Mouse (Mus musculus) E14TG2a.4 (cell line): ENCODE measurements around the gene Rtkn2.

Experiments used
- H3K27me3 ChIP-seq: 2 replicates; pipeline ENCODE4 v1.6.1; 2014; ENCODE audit warnings: low read length, control low read depth; ENCODE audit not compliant: insufficient read depth
- H3K36me3 ChIP-seq: 2 replicates; pipeline ENCODE4 v1.6.1; 2014; ENCODE audit warnings: low read length, control low read depth; ENCODE audit not compliant: insufficient read depth
- H3K4me1 ChIP-seq: replicated peaks from 2 replicates; pipeline ENCODE4 v1.6.1; 2014; ENCODE audit warnings: low read depth, low read length, control low read depth
- H3K4me3 ChIP-seq: replicated peaks from 2 replicates; pipeline ENCODE4 v1.5.1; 2014; ENCODE audit warnings: mild to moderate bottlenecking, low read length
- H3K9me3 ChIP-seq: 2 replicates; pipeline ENCODE4 v1.6.1; 2014; ENCODE audit warnings: low read length, control low read depth
- CTCF ChIP-seq: conservative IDR thresholded peaks from 2 replicates; pipeline ENCODE4 v1.5.1; 2014; ENCODE audit warnings: low read length
- NANOG ChIP-seq: IDR thresholded peaks from 2 replicates; pipeline ENCODE4 v1.6.1; 2014; ENCODE audit warnings: borderline replicate concordance, low read length, mixed read lengths
- POU5F1 ChIP-seq: IDR thresholded peaks from 2 replicates; pipeline ENCODE4 v1.6.1; 2014; ENCODE audit warnings: low read length, borderline replicate concordance

Rtkn2 gene

DNA sequence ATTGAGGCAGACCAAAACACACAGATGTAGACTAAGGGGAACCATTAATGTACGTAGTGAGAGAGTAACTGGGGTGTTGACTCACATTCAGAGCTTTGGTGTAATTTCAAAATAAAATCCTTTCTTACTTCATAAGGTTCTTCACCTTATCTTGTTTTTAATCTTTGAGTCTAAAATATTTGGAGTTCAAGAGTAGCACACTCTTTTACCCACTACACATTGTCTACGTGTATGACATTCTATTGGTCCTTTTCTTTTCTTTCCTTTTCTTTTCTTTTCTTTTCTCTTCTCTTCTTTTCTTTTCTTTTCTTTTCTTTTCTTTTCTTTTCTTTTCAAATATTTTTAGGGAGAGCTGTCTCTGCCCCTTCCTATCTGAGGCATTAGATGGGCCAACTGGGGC is 23.4 kb upstream of the Rtkn2 start:
- Histone ChIP-seq H3K36me3 (no peaks in the 10 kb centered on the region), H3K27me3 (no peaks in the 10 kb centered on the region), H3K4me3 (no peak overlapping the region), H3K9me3 (no peaks in the 10 kb centered on the region), H3K4me1 (0 out of 2 replicates have a peak, but pooled peaks cover 2% of the 10 kb centered on the region)
- no peak for TF ChIP-seq NANOG
- TF ChIP-seq POU5F1 = no peak
- TF ChIP-seq CTCF = no peak

DNA sequence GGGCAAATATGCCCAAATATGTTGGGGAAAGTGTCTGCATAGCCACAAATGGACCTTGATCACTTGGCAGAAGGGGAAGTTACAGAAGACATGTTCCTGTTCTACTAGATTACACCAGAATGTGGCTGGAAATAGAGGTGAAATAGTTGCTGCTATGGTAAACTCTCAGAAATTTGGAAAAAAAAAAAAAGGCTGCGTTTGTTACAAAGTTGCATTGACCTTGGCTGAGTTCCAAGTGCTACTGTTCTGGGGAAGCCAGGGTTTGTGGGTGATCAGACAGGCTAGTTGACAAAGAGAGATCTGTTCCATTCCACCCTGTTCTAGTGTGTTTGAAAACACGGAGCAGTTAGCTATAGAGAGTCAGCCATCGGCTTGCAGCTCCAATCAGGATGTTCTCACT is 19.4 kb upstream of the Rtkn2 start:
- Histone ChIP-seq H3K9me3 (no peaks in the 10 kb centered on the region), H3K36me3 (no peaks in the 10 kb centered on the region), H3K4me1 (no peaks in the 10 kb centered on the region), H3K4me3 (no peak overlapping the region), H3K27me3 (no peaks in the 10 kb centered on the region)
- TF ChIP-seq CTCF = no peak
- TF ChIP-seq POU5F1 = no peak
- TF ChIP-seq NANOG = no peak

DNA sequence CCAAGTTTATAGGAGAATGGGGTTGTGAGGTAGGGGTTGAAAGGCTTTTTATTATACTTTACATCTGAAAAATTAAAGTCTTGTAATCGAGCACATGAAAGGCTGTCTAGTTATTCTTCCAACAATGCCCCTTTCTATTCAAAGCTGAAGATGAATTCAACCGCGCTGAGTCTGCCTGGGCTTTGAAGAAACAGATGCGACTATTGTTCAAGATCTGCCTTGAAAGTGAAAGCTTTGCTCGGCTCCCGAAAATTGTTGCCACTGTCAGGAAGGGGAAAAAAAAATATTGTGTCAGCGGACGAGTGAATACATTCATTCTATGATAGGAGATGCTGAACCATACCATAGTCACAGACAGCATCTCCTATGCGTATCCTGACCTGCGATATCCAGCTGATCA is 16.9 kb upstream of the Rtkn2 start:
- Histone ChIP-seq H3K27me3 (no peaks in the 10 kb centered on the region), H3K4me1 (no peaks in the 10 kb centered on the region), H3K4me3 (no peak overlapping the region), H3K9me3 (no peaks in the 10 kb centered on the region), H3K36me3 (no peaks in the 10 kb centered on the region)
- TF ChIP-seq POU5F1 = no peak
- no peak for TF ChIP-seq NANOG
- TF ChIP-seq CTCF = no peak

DNA sequence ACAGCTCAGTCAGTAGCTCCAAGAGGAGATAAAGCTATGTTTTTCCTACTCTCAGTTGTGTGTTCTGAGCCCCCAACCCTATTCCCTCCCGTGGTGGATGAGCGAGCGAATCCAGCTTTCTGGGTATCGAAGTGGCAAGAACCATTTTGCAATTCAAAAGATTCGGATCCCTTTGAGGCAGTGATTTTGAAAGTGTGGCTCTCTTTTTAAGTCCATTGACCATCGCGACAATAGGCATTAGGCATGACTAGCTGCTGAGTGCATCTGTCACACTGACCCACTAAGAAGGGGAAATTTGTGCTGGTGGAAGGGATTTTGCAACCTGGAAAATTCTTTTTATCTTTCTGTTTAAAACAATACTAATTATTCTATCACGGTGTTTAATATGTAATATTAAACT is 15.3 kb upstream of the Rtkn2 start:
- Histone ChIP-seq H3K36me3 (no peaks in the 10 kb centered on the region), H3K27me3 (no peaks in the 10 kb centered on the region), H3K4me3 (no peak overlapping the region), H3K4me1 (no peaks in the 10 kb centered on the region), H3K9me3 (no peaks in the 10 kb centered on the region)
- TF ChIP-seq CTCF (no peak), NANOG (no peak), POU5F1 (no peak)

DNA sequence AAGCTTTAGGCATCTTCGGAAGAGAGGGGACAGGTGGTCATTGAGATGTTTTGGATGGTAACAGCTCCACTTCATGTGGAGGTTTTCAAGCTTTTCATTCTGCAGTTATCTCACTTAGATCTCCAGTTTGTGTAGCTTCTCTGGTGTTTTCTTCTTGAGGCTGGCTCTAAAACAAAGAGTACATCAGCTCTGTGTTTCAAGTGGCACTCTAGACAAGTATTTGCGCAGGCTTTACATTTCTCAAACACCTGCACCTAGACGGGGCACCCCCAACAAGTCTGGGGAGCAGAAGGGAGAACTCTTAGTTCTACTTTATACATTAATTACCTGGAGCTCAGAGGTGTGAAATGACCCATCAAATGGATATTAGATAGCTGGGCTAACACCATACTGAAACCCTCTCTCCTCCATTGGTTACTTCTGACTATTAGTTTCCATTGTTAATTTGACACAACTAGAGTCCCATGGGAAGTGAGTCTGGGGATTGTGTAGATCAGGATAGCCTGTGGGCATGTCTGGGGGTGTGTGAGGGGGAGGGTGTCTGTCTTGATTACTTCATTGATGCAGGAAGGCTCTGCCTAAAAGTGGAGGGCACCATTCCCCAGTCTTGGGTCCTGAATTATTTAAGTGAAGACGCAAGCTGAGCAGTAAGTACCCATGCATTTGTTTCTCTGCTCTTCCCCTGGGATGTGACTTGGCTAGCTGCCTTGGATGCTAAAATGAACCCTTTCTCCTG is 14.0 kb upstream of the Rtkn2 start:
- Histone ChIP-seq H3K27me3 (no peaks in the 10 kb centered on the region), H3K4me1 (no peaks in the 10 kb centered on the region), H3K9me3 (no peaks in the 10 kb centered on the region), H3K36me3 (no peaks in the 10 kb centered on the region), H3K4me3 (no peak overlapping the region)
- TF ChIP-seq NANOG (no peak), POU5F1 (no peak), CTCF (no peak)

DNA sequence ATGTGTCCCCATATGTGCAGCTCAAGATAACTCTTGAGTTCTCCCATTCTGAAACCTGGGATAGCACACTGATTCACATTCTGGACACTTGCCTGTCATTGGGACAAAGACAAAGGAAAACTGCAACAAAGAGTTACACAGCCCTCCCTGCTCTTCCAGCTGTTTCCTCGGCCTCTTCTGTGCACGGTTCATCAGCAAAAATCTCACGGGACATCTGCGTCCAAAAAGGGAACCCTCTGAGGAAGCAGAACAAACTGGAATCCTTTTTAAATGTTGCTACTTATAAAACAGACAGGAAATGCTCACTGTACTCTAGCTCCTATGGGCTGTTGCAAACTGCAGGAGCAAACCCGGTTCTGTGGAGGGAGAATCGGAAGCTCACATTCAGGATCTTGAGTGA is 13.3 kb upstream of the Rtkn2 start:
- Histone ChIP-seq H3K4me3 (no peak overlapping the region), H3K9me3 (no peaks in the 10 kb centered on the region), H3K27me3 (no peaks in the 10 kb centered on the region), H3K36me3 (no peaks in the 10 kb centered on the region), H3K4me1 (no peaks in the 10 kb centered on the region)
- TF ChIP-seq NANOG = no peak
- TF ChIP-seq CTCF = no peak
- no peak for TF ChIP-seq POU5F1

DNA sequence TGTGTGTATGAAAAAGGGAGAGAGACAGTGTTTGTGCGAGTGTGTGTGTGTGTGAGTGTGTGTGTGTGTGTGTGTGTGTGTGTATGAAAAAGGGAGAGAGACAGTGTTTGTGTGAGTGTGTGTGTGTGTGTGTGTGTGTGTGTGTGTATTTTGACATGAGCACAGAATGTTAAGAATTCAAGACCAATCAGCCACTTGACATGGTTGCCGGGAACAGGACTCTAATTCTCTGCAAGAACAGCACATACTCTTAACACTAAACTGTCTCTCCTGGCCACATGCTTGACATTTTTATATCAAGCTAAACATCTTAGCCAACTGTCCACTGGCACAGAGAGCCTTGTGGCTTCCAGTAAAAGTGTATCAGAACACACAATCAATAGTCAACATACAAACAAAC is 12.4 kb upstream of the Rtkn2 start:
- Histone ChIP-seq H3K36me3 (no peaks in the 10 kb centered on the region), H3K4me1 (no peaks in the 10 kb centered on the region), H3K4me3 (no peak overlapping the region), H3K27me3 (no peaks in the 10 kb centered on the region), H3K9me3 (no peaks in the 10 kb centered on the region)
- TF ChIP-seq CTCF (no peak), NANOG (no peak), POU5F1 (no peak)

DNA sequence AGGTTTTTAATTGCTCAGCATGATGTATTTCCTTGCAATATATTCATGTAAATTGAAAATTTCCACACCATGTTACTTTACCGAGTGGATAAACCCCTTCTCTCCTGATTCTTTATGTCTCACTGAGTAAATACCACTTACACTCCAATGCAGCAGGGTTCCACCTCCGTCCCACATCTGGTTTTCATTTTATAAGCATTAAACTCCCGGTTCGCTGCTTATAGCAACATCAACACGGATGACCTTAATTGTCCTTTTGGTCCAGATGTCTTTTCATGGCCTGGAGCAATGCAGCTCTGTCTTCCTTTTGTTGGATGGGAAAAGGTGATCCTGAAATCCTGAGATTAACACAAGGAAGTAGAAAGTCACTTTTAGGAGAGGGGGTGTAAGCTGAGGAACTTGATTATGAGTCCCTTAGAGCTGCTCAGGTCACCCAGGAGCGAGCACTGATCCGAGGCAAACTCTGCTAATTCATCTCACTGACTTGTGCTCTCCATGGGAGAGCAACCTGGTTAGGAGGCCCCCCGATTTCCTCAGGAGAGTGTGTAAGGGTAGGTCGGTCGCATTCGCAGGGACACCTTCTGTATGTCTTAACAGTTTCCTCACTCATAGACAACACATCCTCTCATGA is 8.1 kb upstream of the Rtkn2 start:
- TF ChIP-seq NANOG = no peak
- TF ChIP-seq CTCF = no peak
- TF ChIP-seq POU5F1 = no peak
- no peaks in the 10 kb centered on the region for H3K36me3 ChIP-seq

DNA sequence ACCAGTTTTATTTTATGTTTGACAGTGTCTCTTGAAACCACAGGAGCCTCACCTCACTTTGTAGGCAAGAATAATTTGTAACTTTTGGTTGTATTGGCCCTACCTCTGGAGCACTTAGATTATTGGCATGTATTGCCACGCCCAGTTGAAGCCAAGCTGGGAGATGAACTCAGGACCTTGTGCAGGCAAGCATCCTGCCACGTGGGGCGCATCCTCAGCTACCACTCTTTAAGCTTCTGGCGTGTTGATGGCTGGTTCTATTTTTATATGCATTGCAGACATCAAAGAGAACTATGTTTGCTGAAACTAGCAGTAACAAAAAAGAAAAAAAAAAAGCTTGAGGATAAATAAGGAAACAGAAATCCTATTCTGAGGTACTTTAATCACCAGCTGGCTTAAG is 2.1 kb upstream of the Rtkn2 start:
- Histone ChIP-seq H3K9me3 (no peaks in the 10 kb centered on the region), H3K4me3 (no peak overlapping the region), H3K27me3 (no peaks in the 10 kb centered on the region), H3K4me1 (peaks cover 14% of the 10 kb centered on the region), H3K36me3 (0 out of 2 replicates have a peak, but pooled peaks cover under 1% of the 10 kb centered on the region)
- TF ChIP-seq POU5F1 (no peak), CTCF (no peak), NANOG (no peak)

More for the DNA sequence above, 8.1 kb upstream of the Rtkn2 start:
- Histone ChIP-seq H3K27me3 (no peaks in the 10 kb centered on the region), H3K4me1 (no peaks in the 10 kb centered on the region), H3K9me3 (no peaks in the 10 kb centered on the region), H3K4me3 (no peak overlapping the region)
